ENCODE assay signal across 21 mouse cellular contexts in the genomic region with DNA sequence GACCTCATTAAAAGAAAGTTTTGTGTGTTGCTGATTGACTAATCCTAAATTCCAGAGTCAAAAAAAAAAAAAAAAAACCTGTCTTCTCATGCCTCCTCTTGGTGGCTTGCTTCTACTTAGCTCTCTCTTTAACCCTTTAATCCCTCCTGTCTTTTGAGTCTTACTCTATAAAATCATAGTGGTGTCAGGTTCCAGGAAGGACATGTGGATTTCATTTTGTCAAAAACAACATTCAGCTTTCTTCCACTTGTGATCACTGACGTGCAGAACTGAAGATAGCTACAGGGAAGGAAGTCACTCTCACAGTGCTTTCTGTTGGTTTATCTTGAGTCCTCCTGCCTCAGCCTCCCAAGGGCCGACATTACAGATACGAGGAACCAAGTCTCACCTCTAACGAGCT.
DNase-seq lines count a peak whose midpoint lies in the region; ATAC-seq and TF ChIP-seq lines count a peak whose summit lies in the region.
"Had no signal": no experiment of that assay in that cellular context is flagged by ENCODE, and none has a peak within 500 bp of the region (broad histone marks: within the 10 kb centered on the region; RNA-seq: fewer than 3 reads in every experiment).

No protein-coding gene starts in this region.

- H3K36me3 ChIP-seq in ES-E14 (ENCODE audit: control insufficient read depth, insufficient read depth, low read length, poor library complexity, severe bottlenecking): no peaks in the 10 kb centered on the region
- H3K36me3 ChIP-seq in embryonic facial prominence, embryonic 14.5 days (ENCODE audit: control insufficient read depth, insufficient read depth, low read length): no peaks in the 10 kb centered on the region
- H3K36me3 ChIP-seq: forebrain, embryonic 12.5 days; hindbrain, embryonic 10.5 days had no signal

- H3K9ac ChIP-seq in ES-E14 (ENCODE audit: insufficient read depth, low read depth, low read length, poor library complexity, severe bottlenecking): no peak overlapping the region
- no peak overlapping the region for H3K9ac ChIP-seq in embryonic facial prominence, embryonic 14.5 days (ENCODE audit: low read depth, low read length)
- H3K9ac ChIP-seq: forebrain, embryonic 12.5 days; hindbrain, embryonic 14.5 days had no signal

- DNase-seq in ES-E14 (ENCODE audit: low read depth, low spot score): no peak
- peak; percentile 17 for DNase-seq in embryo, embryonic 10 days (ENCODE audit: low spot score)
- DNase-seq in embryonic facial prominence, embryonic 14.5 days (ENCODE audit: low spot score): peak; percentile 71
- DNase-seq in ovary, postnatal 10 days (ENCODE audit: low spot score): no peak
- DNase-seq in kidney, adult 8-10 months: no peak
- DNase-seq: adrenal gland, postnatal 14 days; B cell, adult 2 months; cerebellum, adult 2 months; cerebellum, postnatal 25 days; gastrocnemius, postnatal 14 days; heart, adult 2 months had no signal

- no peak overlapping the region for H3K4me3 ChIP-seq in ES-E14 (ENCODE audit: insufficient read depth in 1 of 2, low read depth in 1 of 2, low read length in 2 of 2, poor library complexity in 1 of 2, severe bottlenecking in 1 of 2)
- no peak overlapping the region for H3K4me3 ChIP-seq in embryonic facial prominence, embryonic 14.5 days (ENCODE audit: low read depth, low read length)
- H3K4me3 ChIP-seq: forebrain, embryonic 12.5 days; heart, adult 2 months; hindbrain, embryonic 10.5 days had no signal

- in situ Hi-C loops in ES-E14 (cut with MboI; ENCODE audit: low sequenced_read_pairs in 2 of 2, unreplicated experiment in 2 of 2): no loop called here

- no peak for ATAC-seq in embryonic facial prominence, embryonic 14.5 days (ENCODE audit: low read depth)
- no peak for ATAC-seq in erythroblast, adult 5-6 weeks (replicated peaks; ENCODE audit: low FRiP score, poor library complexity, severe bottlenecking)
- ATAC-seq: activated CD4-positive, CD25-positive, alpha-beta regulatory T cell, adult 4 months; CD4-positive, CD25-positive, alpha-beta regulatory T cell, adult 4 months; forebrain, embryonic 16.5 days; intestine, embryonic 16.5 days; Patski had no signal

- peaks cover 0 to 2% of the 10 kb centered on the region in 2 experiments; a peak in 2 of 4 replicates for H3K4me1 ChIP-seq in ES-E14 (ENCODE audit: control insufficient read depth in 2 of 2, insufficient read depth in 2 of 2, low read length in 2 of 2, poor library complexity in 1 of 2)
- H3K4me1 ChIP-seq in embryonic facial prominence, embryonic 14.5 days (ENCODE audit: control insufficient read depth, insufficient read depth, low read length): peaks cover 22% of the 10 kb centered on the region
- H3K4me1 ChIP-seq: forebrain, embryonic 12.5 days had no signal

- no peaks in the 10 kb centered on the region for H3K27me3 ChIP-seq in embryonic facial prominence, embryonic 14.5 days (replicated peaks; ENCODE audit: control insufficient read depth, insufficient read depth, low read length)
- H3K27me3 ChIP-seq: forebrain, embryonic 12.5 days; Patski had no signal

- H3K4me2 ChIP-seq in embryonic facial prominence, embryonic 14.5 days (ENCODE audit: low read depth, low read length): no peak overlapping the region
- H3K4me2 ChIP-seq: forebrain, embryonic 12.5 days; heart, embryonic 11.5 days; hindbrain, embryonic 14.5 days had no signal

- 36% methylated on average over 4 of the region's 4 CpGs for WGBS in embryonic facial prominence, embryonic 14.5 days

- no peaks in the 10 kb centered on the region for H3K9me3 ChIP-seq in ES-E14 (ENCODE audit: control insufficient read depth, insufficient read depth, low read depth, low read length)
- H3K9me3 ChIP-seq in embryonic facial prominence, embryonic 14.5 days (ENCODE audit: control insufficient read depth, low read length): no peaks in the 10 kb centered on the region
- H3K9me3 ChIP-seq: forebrain, embryonic 12.5 days; hindbrain, embryonic 10.5 days had no signal

- H3K27ac ChIP-seq in ES-E14 (ENCODE audit: insufficient read depth, low read depth, low read length, poor library complexity, severe bottlenecking): no peak overlapping the region
- no peak overlapping the region for H3K27ac ChIP-seq in embryonic facial prominence, embryonic 14.5 days (replicated peaks; ENCODE audit: low read depth, low read length)
- H3K27ac ChIP-seq: forebrain, embryonic 12.5 days; heart, adult 2 months; hindbrain, embryonic 10.5 days; hindbrain, embryonic 14.5 days had no signal

TF ChIP-seq in ES-E14, 5 proteins besides CTCF, POLR2A, EP300 and RAD21:
- TF ChIP-seq HCFC1 (IDR thresholded peaks at IDR 0.05; ENCODE audit: borderline replicate concordance, insufficient read depth, low read length): no peak
- 0 out of 2 replicates have a peak, but pooled peaks have one; percentile 28 for TF ChIP-seq ZNF384 (IDR thresholded peaks at IDR 0.05; ENCODE audit: low read depth, low read length)

Comparison
In these comparisons a context has a peak if more than half of its experiments do, and no peak if none do; other contexts are left out.
1. DNase-seq: peak in embryo, embryonic 10 days (single experiment) and embryonic facial prominence, embryonic 14.5 days (single experiment); none in ES-E14 (single experiment), ovary, postnatal 10 days (single experiment) and kidney, adult 8-10 months (0 of 2).